Mouse (Mus musculus): ENCODE measurements around the gene Spata25.
A peak's percentile ranks its signal among the peaks of the same experiment; 100 is the strongest.
"Not testable (repeated sequence)": the region's sequence is repeated elsewhere in the genome, so short reads cannot be mapped to it uniquely, and the experiment has no call there.

The Spata25 gene

GRCm38 (mm10) chr2:164855572-164855971, 27.2 kb upstream of the Spata25 start:
- DNase-seq (ENCODE audit: low read depth, low spot score) = not testable (repeated sequence)

GRCm38 (mm10) chr2:164850061-164850460, 21.7 kb upstream of the Spata25 start:
- DNase-seq (ENCODE audit: low read depth, low spot score) = no peak

GRCm38 (mm10) chr2:164845782-164846181, 17.4 kb upstream of the Spata25 start:
- peak; percentile 63 for DNase-seq (ENCODE audit: low read depth, low spot score)

- no peak for DNase-seq (ENCODE audit: low read depth, low spot score)
Observed at GRCm38 (mm10) chr2:164835164-164835563, 6.8 kb upstream of the Spata25 start.

GRCm38 (mm10) chr2:164834531-164834930, 6.2 kb upstream of the Spata25 start:
- no peak for DNase-seq (ENCODE audit: low read depth, low spot score)

DNA sequence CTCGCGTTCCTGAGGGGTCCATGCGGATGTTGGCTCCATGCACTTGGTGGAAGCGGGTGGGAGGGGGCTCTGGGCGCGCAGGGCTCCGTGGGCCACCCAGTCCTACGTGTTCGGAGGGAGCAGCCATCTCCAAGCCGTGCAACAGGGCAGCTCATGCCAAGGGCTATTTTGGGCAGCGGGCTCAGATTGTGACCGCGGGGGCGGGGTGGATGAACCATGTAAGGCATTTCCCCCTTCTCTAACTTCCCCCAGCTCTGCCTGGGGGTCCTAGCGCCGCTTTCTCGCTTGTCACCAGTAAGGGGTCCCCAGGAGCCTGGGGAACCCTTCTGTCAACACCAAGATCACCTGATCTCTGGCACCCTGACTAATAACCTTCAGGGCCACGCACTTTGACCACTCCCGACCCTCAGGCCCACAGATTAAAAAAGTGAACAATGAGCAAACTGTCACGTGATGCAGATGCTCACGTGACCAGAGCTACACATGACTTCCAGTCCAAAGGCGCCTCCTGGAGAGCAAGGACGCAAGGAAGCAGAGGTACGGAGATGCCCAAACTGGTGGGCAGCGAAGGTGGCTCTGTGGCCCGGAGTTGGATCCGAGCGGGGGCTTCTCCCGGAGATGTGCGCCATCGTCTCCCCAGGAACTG, 5.1 kb upstream of the Spata25 start, which contains the start of gene Neurl2:
Gene Neurl2 (minus strand): TSS at position 143 of the 646 bp plus-strand sequence.
- peak; percentile 96 for DNase-seq (ENCODE audit: low read depth, low spot score)

- peak; percentile 71 for DNase-seq (ENCODE audit: low read depth, low spot score)
Observed at GRCm38 (mm10) chr2:164832748-164833301, 4.5 kb upstream of the Spata25 start, which contains the start of gene Ctsa. Gene Ctsa, plus strand, starts transcription at chr2:164832873.

DNA sequence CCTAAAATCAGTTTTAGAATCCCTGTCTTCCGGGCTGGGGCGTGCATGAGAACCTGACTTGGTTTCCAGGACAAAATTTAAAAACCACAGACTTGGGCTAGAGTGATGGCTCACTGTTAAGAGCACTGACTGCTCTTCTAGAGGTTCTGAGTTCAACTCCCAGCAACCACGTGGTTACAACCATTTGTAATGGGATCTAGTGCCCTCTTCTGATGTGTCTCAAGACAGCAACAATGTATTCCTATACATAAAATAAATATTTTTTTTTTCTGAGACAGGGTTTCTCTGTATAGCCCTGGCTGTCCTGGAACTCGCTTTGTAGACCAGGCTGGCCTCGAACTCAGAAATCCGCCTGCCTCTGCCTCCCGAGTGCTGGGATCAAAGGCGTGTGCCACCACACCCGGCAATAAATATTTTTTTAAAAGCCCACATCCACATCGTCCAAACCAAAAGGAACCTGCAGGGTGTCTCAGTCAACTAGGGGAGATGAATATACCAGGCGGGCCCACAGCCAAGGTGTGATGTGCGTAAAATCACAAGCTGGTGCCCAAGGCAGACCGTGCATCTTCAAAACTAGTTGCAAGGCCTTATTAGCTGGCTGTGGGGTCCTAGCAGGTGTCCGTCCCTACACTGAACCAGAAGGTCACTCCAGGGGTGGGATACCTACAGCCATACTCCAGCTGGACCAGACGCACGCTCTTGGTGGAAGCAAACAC, 3.9 kb upstream of the Spata25 start:
- no peak for DNase-seq (ENCODE audit: low read depth, low spot score)

- no peak for DNase-seq (ENCODE audit: low read depth, low spot score)
Observed at GRCm38 (mm10) chr2:164831029-164831428, 2.7 kb upstream of the Spata25 start.

GRCm38 (mm10) chr2:164829090-164829489, 753 bp upstream of the Spata25 start:
- peak; percentile 79 for DNase-seq (ENCODE audit: low read depth, low spot score)

DNA sequence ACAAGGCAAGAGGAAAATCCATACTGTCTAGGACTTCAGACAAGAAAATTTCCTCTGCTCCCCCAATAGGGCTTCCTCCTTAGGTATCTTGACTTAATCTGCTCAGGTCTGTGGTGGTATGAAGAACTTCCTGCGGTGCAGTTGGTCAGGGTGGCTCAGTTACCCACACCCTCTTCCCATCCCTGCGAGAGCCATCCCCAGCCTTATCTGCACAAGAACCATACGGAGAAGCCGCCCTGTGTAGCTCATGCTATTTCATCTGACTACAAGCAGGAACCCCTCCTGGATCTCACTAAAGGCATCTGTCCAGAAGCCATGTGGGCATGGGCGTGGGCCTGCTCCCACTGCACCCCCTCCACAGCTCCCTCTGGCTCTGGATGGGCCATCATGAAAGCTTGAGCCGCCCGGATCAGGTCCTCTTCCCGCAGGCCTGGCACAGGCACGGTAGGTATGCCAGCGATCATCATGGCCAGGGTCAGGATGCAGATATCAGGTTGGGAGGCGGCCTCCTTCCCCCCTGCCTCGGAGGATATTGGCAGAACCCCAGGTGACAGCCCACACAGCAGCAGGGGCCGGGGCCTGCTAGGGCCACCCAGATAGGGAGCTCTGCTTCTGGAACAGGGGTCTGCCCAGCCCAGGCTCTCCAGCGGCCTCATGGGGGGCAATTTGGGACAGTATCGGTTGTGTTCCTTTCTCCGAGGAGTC, 1.0 kb downstream of the Spata25 start:
- DNase-seq (ENCODE audit: low read depth, low spot score) = no peak

GRCm38 (mm10) chr2:164825521-164825920, 2.8 kb downstream of the Spata25 start:
- no peak for DNase-seq (ENCODE audit: low read depth, low spot score)

DNA sequence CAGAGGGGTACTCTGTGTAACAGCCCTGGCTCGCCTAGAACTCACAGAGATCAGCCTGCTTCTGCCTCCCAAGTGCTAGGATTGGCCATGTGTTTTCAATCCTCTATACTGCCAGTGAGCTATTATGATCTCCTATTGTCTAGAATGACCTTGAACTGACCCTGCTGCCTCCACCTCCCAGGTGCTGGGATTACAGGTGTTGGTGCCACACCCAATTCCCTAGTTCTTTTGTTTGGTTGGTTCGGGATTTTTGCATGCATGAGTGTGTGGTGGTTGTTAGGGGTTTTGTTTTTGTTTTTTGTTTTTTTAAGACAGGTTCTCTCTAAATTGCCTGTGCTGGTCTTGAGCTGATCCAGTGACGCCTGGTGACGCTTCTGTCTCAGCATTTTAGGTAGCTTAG, 4.4 kb downstream of the Spata25 start:
- DNase-seq (ENCODE audit: low read depth, low spot score) = peak; percentile 98

DNA sequence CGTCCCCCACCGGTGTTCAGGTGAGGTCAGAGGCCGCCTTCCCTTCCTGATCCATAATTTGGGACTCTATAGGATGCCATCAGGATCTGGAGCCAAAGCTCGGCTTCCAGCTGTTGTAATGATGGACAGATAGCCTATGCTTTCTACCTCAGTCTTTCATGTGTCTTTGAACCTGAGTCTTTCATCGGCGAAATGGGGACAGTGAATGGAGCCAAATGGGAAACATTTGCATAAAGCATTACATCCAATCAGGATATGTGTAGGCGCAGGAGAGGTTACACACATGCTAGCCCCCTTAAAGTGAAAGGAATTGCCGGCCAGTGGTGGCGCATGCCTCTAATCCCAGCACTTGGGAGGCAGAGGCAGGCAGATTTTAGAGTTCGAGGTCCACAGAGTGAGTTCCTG, 5.2 kb downstream of the Spata25 start:
- DNase-seq (ENCODE audit: low read depth, low spot score) = peak; percentile 89

DNA sequence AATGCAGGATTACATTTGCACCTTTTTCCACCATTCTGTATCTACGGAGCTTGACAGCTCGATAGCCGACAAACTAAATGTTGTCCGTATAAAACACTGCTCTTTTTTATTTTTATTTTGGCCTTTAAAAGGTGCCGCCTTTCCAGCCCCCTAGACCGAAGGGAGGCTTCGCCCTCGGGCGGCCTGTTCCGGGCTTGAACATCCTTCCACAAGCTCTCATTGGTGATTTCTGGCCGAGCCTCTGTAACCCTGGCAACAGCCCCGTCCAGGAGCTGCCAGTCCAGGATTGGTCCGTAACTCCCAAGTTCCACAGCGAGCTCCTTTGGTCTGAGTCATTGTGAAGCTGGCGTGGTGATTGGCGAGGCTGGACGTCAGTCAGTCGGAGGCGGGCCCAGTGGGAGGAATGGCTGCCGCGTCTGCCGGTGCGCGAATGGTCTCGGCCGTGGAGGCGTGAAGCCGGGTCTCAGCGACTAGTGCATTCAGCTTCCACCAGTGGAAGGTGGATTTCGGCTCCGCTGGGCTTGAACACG, 5.6 kb downstream of the Spata25 start, which contains the start of gene Zswim1:
Gene Zswim1 (plus strand): TSS at position 51 of the 530 bp plus-strand sequence.
- peak; percentile 100 for DNase-seq (ENCODE audit: low read depth, low spot score)

DNA sequence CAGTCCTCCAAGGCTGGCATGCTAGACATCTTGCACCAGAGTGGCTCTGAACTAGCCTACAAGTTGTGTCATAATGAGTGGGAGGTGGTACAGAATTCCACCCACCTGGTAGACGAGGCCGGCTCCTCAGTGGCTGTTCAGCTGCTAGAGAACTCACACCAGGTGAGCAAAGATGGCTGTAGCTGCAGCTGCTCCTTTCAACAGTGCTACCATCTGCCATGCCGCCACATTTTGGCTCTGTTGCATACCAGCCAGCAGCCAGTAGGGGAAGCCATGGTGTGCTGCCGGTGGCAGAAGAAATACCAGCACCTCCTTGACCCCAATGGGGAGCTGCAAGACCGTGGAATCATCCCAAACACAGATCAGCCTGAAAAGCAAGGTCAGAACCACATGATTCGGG, 7.3 kb downstream of the Spata25 start:
- DNase-seq (ENCODE audit: low read depth, low spot score) = peak; percentile 44

DNA sequence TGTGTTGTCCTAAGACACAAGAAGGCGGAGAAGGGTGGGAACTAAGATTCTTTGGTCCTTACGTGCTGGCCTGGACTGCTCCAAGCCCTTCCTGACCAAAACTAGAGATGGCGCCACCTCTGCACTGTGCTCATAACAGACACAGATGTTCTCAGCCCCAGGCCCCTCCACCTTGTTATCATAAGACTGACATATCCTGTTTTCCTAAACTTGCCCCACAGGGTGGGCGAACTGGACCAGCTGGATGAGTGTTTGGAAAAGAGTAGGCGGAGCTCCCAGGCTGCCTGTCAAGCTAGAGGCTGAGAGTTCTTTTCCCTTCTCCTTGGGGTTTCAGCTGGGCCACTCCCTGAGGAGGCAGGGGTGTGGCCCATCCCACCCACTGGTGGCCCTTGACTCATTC, 10.6 kb downstream of the Spata25 start:
- peak; percentile 82 for DNase-seq (ENCODE audit: low read depth, low spot score)

DNA sequence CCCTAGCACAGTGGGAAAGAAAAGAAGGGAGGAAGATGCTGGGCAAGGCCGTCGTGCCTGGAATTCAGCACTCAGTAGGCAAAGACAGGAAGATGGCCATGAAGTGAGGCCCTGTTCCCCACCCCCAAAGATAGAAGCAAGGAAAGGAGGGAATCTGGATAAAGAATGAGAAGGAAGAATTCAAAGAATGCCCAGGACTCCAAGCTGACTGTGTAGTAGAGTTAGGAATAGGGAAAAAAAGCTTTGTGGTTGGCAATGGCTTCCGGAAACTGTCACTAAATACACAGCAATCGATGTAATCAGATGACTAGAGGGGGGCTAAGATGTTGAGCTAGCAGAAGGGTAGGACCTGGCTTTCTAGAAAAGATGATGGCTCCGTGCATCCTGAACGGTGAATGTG, 11.1 kb downstream of the Spata25 start:
- DNase-seq (ENCODE audit: low read depth, low spot score) = peak; percentile 87

DNA sequence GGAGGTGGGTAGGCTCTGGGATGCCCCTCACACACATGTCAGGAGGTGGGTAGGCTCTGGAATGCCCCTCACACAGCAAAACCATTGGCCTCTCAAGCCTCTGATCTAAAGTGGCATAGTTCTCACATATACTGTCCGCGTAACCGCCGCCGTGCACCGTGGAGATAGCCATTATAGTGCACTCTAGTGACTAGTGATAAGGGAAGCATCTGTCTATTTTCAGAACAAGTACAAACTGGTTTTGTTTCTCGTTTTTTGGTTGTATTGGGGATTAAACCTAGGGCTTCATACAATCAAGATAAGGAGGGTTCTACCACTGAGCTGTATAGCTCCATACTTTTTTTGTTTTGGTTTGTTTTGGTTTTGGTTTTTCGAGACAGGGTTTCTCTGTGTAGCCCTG, 12.5 kb downstream of the Spata25 start:
- DNase-seq (ENCODE audit: low read depth, low spot score) = no peak

GRCm38 (mm10) chr2:164815348-164815747, 13.0 kb downstream of the Spata25 start:
- no peak for DNase-seq (ENCODE audit: low read depth, low spot score)

DNA sequence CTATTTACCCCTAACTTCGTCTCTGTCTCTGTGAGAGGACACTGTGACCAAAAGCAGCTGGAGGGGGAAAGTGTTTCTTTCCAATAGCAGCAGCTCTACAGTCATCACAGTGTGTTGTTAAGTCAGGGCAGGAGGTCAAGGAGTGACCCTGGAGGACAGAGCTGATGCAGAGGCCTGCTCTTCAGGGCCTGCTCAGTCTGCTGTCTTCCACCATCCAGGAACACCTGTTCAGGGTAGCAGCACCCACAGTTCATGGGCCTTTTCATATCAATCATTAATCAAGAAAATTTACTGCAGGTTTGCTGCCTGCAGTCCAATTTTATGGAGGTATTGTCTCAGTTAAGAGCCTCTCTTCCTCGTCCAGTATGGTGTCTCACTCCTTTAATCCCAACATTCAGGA, 14.8 kb downstream of the Spata25 start:
- DNase-seq (ENCODE audit: low read depth, low spot score) = no peak

DNA sequence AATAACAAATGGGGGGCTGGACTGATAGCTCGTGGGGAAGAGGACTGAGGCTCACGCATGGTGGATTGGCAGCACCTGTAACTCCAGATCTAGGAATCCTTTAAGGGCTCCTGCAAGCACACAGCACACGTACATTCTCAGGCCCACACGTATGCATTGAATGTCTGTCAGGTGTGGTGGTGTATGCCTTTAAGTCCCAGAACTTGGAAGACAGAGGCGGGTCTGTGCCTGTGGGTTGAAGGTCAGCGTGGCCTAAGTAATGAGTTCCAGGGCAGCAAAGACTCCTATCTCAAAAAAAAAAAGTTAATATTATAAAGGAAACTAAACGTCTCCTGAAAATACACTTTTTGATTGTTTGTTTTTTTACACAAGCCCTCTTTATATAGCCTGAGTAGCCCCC, 21.7 kb downstream of the Spata25 start:
- DNase-seq (ENCODE audit: low read depth, low spot score) = no peak
